Mouse (Mus musculus) small intestine, adult 2 months (tissue): ENCODE measurements around the gene Ankrd27.

Source experiments
- CTCF ChIP-seq: fragments of 200-500 bp; IDR thresholded peaks from 2 replicates; pipeline ENCODE4 v1.5.1; 2012; ENCODE audit warnings: low read depth, mild to moderate bottlenecking, control low read depth, inconsistent platforms, low read length, moderate library complexity, mixed read lengths; ENCODE audit not compliant: insufficient replicate concordance, insufficient read length; ENCODE audit errors: extremely low read depth
- POLR2A ChIP-seq: fragments of 200-500 bp; IDR thresholded peaks from 2 replicates; pipeline ENCODE4 v1.6.1; 2012; ENCODE audit warnings: low read depth, mild to moderate bottlenecking, control low read depth, inconsistent platforms, low read length, moderate library complexity

DNA sequence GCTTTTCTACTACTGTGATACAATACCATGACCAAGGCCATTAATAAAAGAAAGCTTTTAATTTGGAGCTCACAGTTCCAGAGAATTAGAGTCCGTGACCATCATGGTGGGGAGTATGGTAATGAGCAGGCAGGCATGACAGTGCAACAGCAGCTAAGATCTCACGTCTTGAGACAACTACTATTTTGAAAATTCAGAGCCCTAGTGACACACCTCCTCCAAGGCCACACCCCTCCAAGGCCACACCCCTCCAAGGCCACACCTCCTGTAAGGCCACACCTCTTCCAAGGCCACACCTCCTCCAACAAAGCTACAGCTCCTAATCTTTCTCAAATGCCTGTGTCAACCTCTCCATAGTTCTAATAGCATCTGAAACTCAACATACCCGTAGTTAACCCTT is 63.0 kb downstream of the Ankrd27 start:
- TF ChIP-seq CTCF = no peak
- no peak for TF ChIP-seq POLR2A
